Mouse (Mus musculus) spleen, adult 2 months (tissue): Measurements from ENCODE around the gene Crtc2. TPM values are rescaled to one million over a fixed set of nuclear protein-coding genes. Genes with fewer than 3 reads are reported as not detected.

Source experiments
- DNase-seq, 2 experiments: peaks; one replicate each; pipeline versions ENCODE4 v3.0.0 to v3.0.0-alpha.2; 2012 to 2021; ENCODE audit warnings: low spot score in 2 of 2, low read depth in 1 of 2
- H3K27ac ChIP-seq: fragments of 200-500 bp; 2 replicates; pipeline ENCODE4 v1.5.1; 2012; ENCODE audit warnings: low read length, inconsistent platforms; ENCODE audit not compliant: insufficient read depth
- H3K27me3 ChIP-seq: fragments of 200-500 bp; 2 replicates; pipeline ENCODE4 v1.6.1; 2012; ENCODE audit warnings: mild to moderate bottlenecking, moderate library complexity, low read length, inconsistent platforms; ENCODE audit not compliant: control insufficient read depth, insufficient read depth
- H3K36me3 ChIP-seq: fragments of 200-500 bp; 2 replicates; pipeline ENCODE4 v1.6.1; 2012; ENCODE audit warnings: mild to moderate bottlenecking, low read length, inconsistent platforms; ENCODE audit not compliant: control insufficient read depth, insufficient read depth
- H3K4me1 ChIP-seq: fragments of 200-500 bp; 2 replicates; pipeline ENCODE4 v1.6.1; 2011; ENCODE audit warnings: inconsistent platforms; ENCODE audit not compliant: control insufficient read depth, insufficient read depth, insufficient read length
- H3K4me3 ChIP-seq: fragments of 200-500 bp; 2 replicates; pipeline ENCODE4 v1.5.1; 2011; ENCODE audit warnings: mild to moderate bottlenecking, inconsistent platforms; ENCODE audit not compliant: insufficient read depth, insufficient read length; ENCODE audit errors: extremely low read depth
- CTCF ChIP-seq: fragments of 200-500 bp; IDR thresholded peaks from 2 replicates; pipeline ENCODE4 v1.5.1; 2011; ENCODE audit warnings: mild to moderate bottlenecking, inconsistent platforms; ENCODE audit not compliant: insufficient read depth, insufficient read length, insufficient replicate concordance; ENCODE audit errors: extremely low read depth
- POLR2A ChIP-seq: fragments of 200-500 bp; IDR thresholded peaks from 2 replicates; pipeline ENCODE4 v1.6.1; 2011; ENCODE audit warnings: low read depth, low read length, inconsistent platforms
- WGBS: fragments of 180-500 bp; shearing (Covaris S2); methylation state at CpG from one replicate; pipeline ENCODE4 v1.1.7; 2018; 5-methylcytosine and 5-hydroxymethylcytosine counted together
- polyA plus RNA-seq: library from polyadenylated mRNA; depleted of rRNA; stranded (reverse); fragments of >200 nt; gene quantifications from 2 replicates; pipeline ENCODE4 v1.2.3, GENCODE M21; 2012

Gene Crtc2
- polyA plus RNA-seq, 1 experiment = 105 TPM

DNA sequence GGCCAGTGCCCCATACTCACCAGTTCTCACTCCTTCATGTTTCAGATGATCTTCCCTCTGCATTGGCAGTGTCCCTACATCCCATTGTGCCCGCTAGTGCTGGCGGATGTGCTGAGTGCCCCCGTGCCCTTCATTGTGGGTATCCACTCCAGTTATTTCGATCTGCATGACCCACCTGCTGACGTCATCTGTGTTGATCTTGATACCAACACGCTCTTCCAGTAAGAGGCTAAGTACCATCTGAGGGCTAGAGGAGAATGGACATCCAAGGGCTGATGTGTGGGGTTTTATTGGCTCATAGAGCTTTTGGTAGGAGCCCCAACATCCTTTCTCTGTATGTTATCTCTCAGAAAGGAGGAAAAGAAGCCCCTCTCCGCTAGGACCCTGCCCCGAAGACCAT lies 16.8 kb downstream of the Crtc2 start:
- WGBS = 93% methylated on average over 8 of the region's 8 CpGs

DNA sequence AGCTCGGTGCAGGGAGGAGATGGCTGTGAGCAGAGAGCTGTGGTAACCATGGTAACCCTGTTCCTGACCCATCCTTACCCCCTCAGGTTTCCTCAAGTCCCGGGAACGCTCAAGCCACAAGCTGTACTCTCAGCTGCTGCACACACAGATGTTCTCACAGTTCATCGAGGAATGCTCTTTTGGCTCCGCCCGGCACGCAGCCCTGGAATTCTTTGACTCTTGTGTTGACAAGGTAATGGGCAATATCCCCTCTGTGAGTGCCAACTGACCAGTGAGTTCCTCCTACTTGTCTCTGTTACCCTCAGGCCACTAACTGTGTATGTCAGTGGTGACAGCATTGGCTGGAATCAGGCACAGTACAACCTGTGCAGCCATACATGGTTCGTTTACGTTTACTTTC lies 18.2 kb downstream of the Crtc2 start:
- no peak for DNase-seq
- WGBS = 92% methylated on average over 9 of the region's 9 CpGs
- Histone ChIP-seq H3K27me3 (no peaks in the 10 kb centered on the region), H3K4me1 (peaks cover 8% of the 10 kb centered on the region; the same call in 1 of the 2 replicates), H3K4me3 (no peak overlapping the region), H3K27ac (no peak overlapping the region), H3K36me3 (peaks cover 76% of the 10 kb centered on the region)
- TF ChIP-seq CTCF = no peak
- TF ChIP-seq POLR2A = no peak

More for the DNA sequence above, 16.8 kb downstream of the Crtc2 start:
- H3K4me1 ChIP-seq = peaks cover 9% of the 10 kb centered on the region; the same call in 1 of the 2 replicates
- H3K27ac ChIP-seq = no peak overlapping the region
- no peak overlapping the region for H3K4me3 ChIP-seq
- H3K36me3 ChIP-seq = peaks cover 64% of the 10 kb centered on the region
- TF ChIP-seq CTCF (no peak), POLR2A (no peak)
- H3K27me3 ChIP-seq = no peaks in the 10 kb centered on the region
- no peak for DNase-seq

DNA sequence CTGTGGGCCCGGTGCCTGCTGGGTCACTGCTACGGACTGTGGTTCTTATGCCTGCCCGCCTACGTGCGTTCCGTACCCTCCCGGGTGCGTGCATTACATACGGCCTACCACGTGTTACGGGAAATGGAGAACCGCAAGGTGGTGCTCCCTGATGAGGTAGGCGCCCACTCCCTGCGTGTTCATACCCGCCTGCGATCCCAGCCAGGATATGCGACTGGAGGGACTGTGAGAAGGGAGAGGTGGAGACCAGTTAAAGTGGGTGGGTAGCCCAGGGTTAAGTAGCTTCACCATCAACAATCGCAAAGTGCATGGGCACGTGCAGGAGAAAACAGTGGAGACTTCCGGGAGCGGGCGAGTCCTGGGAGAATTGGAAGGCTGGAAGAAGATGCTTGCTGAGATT lies 19.9 kb downstream of the Crtc2 start:
- no peaks in the 10 kb centered on the region for H3K27me3 ChIP-seq
- H3K27ac ChIP-seq = no peak overlapping the region
- WGBS = 98% methylated on average over 22 of the region's 22 CpGs
- DNase-seq = no peak
- no peak for TF ChIP-seq POLR2A
- TF ChIP-seq CTCF = no peak
- peaks cover 82% of the 10 kb centered on the region for H3K36me3 ChIP-seq
- H3K4me1 ChIP-seq = no peaks in the 10 kb centered on the region
- H3K4me3 ChIP-seq = no peak overlapping the region

DNA sequence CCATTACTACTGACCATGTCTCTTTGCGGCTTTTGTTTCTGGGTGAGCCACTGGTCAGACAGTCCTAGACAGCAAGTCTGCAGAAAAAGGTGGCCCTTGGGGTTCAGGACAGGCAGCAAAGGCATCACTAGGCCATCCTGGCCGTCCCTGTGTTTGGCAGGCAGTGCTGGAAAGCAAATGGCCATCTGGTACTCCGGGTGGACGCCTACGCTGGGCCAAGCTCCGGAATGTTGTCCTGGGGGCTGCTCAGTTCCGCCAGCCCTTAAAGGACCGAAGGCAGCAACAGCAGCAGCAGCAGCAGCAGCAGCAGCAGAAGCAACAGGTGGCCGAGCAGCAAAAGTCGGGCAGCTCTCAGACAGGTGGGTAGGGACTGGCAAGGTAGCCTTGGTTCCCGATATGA lies 21.3 kb downstream of the Crtc2 start:
- no peak overlapping the region for H3K27ac ChIP-seq
- WGBS = 95% methylated on average over 11 of the region's 11 CpGs
- no peak overlapping the region for H3K4me3 ChIP-seq
- no peak for TF ChIP-seq CTCF
- no peak for TF ChIP-seq POLR2A
- no peak for DNase-seq
- H3K4me1 ChIP-seq = no peaks in the 10 kb centered on the region
- no peaks in the 10 kb centered on the region for H3K27me3 ChIP-seq
- peaks cover 81% of the 10 kb centered on the region for H3K36me3 ChIP-seq

DNA sequence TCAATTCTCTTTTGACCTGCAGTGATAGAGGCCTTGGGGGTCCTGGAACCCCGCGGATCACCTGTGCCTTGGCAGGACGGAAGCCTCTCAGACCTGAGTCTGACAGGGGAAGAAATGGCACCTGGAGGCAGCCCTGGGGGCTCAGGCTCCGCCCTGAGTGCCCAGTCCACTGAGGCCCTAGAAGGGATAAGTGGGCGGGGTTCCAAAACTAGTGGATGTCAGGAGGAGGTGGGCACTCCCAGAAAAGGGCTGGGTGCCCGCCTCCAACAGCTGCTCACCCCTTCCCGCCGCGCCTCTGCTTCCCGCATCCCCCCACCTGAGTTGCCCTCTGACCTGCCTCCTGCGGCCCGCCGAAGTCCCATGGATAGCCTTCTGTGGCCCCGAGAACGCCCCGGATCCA lies 22.9 kb downstream of the Crtc2 start:
- Histone ChIP-seq H3K4me3 (no peak overlapping the region), H3K27me3 (no peaks in the 10 kb centered on the region), H3K27ac (no peak overlapping the region), H3K36me3 (peaks cover 71% of the 10 kb centered on the region), H3K4me1 (no peaks in the 10 kb centered on the region)
- DNase-seq = no peak
- TF ChIP-seq POLR2A = no peak
- no peak for TF ChIP-seq CTCF
- WGBS = 89% methylated on average over 16 of the region's 16 CpGs

DNA sequence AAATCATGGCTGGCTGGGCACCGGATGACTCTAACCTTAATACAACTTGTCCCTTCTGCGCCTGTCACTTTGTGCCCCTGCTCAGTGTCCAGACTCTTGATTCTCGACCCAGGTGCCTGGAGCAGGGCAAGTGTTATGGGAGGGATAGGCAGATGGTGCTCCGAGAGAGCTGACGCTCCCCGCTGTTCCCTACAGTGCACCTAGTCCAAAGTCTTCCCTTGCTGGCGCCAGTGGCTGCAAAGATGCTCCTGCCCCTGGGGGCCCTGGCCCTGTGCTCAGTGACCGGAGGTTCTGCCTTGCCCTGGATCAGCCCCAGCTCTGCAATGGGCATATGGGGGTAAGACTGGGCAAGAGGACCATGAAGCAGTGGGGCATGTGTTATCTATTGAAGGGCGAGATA lies 23.8 kb downstream of the Crtc2 start:
- DNase-seq = no peak
- H3K36me3 ChIP-seq = peaks cover 62% of the 10 kb centered on the region
- no peaks in the 10 kb centered on the region for H3K27me3 ChIP-seq
- H3K4me1 ChIP-seq = no peaks in the 10 kb centered on the region
- 96% methylated on average over 9 of the region's 9 CpGs for WGBS
- TF ChIP-seq POLR2A (no peak), CTCF (no peak)
- no peak overlapping the region for H3K4me3 ChIP-seq
- no peak overlapping the region for H3K27ac ChIP-seq

DNA sequence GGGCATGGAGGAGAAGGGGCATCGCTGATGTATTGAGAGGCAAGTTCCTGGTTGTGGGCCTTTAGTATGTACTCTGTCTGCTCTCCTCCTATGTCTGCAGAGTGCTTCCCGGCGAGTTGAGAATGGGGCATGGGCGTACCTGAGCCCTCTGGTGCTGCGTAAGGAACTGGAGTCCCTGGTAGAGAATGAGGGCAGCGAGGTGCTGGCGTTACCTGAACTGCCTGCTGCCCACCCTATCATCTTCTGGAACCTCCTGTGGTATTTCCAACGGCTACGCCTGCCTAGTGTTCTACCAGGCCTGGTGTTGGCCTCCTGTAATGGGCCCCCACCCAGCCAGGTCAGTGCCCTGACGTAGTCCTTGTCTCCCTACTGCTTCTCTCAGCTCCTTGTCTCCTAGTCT lies 24.2 kb downstream of the Crtc2 start:
- WGBS = 99% methylated on average over 10 of the region's 10 CpGs

More for the DNA sequence above, 24.2 kb downstream of the Crtc2 start:
- Histone ChIP-seq H3K4me3 (no peak overlapping the region), H3K27me3 (no peaks in the 10 kb centered on the region), H3K36me3 (peaks cover 61% of the 10 kb centered on the region), H3K27ac (no peak overlapping the region), H3K4me1 (no peaks in the 10 kb centered on the region)
- DNase-seq = no peak
- TF ChIP-seq CTCF (no peak), POLR2A (no peak)
